Comparison of ENCODE assay signal across 26 mouse cellular contexts in genomic region chr9:85357154-85357860, GRCm38 (mm10). TPM values are rescaled to one million over a fixed set of nuclear protein-coding genes. Genes with fewer than 3 reads are reported as not detected.
DNase-seq lines count a peak whose midpoint lies in the region; ATAC-seq lines count a peak whose summit lies in the region.
"Had no signal": no experiment of that assay in that cellular context is flagged by ENCODE, and none has a peak within 500 bp of the region (broad histone marks: within the 10 kb centered on the region; RNA-seq: fewer than 3 reads in every experiment).

No protein-coding gene starts in this region.

- DNase-seq in 3134 (ENCODE audit: extremely low read depth, insufficient read length, low spot score): peak; percentile 36
- no peak for DNase-seq in kidney, postnatal 14 days
- DNase-seq in gastrocnemius, adult 18-20 months (ENCODE audit: low spot score): no peak
- no peak for DNase-seq in kidney, adult 18-20 months
- DNase-seq: adrenal gland, postnatal 25 days; cerebellum, adult 8-10 months; gastrocnemius, postnatal 25 days; heart, postnatal 14 days; kidney, adult 8-10 months; layer of hippocampus, postnatal 36 days; thymus, postnatal 4 days had no signal

- peak; percentile 37 for ATAC-seq in CD4-positive, CD25-positive, alpha-beta regulatory T cell, adult 4 months
- ATAC-seq in common myeloid progenitor, adult 5-6 weeks (replicated peaks; ENCODE audit: low read depth, poor library complexity, severe bottlenecking): peak; percentile 78
- peak; percentile 86 for ATAC-seq in megakaryocyte progenitor cell, adult 5-6 weeks (replicated peaks; ENCODE audit: poor library complexity)
- ATAC-seq: activated CD4-positive, CD25-positive, alpha-beta regulatory T cell, adult 4 months; liver, embryonic 12.5 days; Patski had no signal

RNA-seq across cellular contexts. Expression of gene Tent5a, which starts 30.2 kb away (rescaled TPM):
- polyA plus RNA-seq in CD4-positive, CD25-positive, alpha-beta regulatory T cell, adult 4 months (2017; shearing (Covaris generic)): 10 to 100 TPM in 1 of 2 experiments, 1 to 10 TPM in 1; 9.1 to 11.6 TPM
- total RNA-seq in common myeloid progenitor, adult 5-6 weeks (2017): 23.4 and 32.7 TPM in 2 replicates
- 63.7 and 69.3 TPM in 2 replicates for total RNA-seq in megakaryocyte progenitor cell, adult 5-6 weeks (2015)
- 41.2 and 44.4 TPM in 2 replicates for total RNA-seq in megakaryocyte progenitor cell, adult 5-6 weeks (2017)
- 1 to 10 TPM; 1.8 to 2.2 TPM for total RNA-seq in gastrocnemius, adult 18-20 months (2021)

RNA-seq across cellular contexts. Expression of gene Gm11114, which starts 44.7 kb away (rescaled TPM):
- not detected for polyA plus RNA-seq in CD4-positive, CD25-positive, alpha-beta regulatory T cell, adult 4 months (2017; shearing (Covaris generic))
- total RNA-seq in common myeloid progenitor, adult 5-6 weeks (2017): not detected in 2 replicates
- total RNA-seq in megakaryocyte progenitor cell, adult 5-6 weeks (2015): not detected in 2 replicates
- not detected in 2 replicates for total RNA-seq in megakaryocyte progenitor cell, adult 5-6 weeks (2017)
- total RNA-seq in gastrocnemius, adult 18-20 months (2021): not detected
- total RNA-seq: adrenal gland, postnatal 25 days; gastrocnemius, postnatal 25 days; heart, postnatal 14 days; layer of hippocampus, postnatal 36 days; left cerebral cortex, postnatal 25 days had no signal
- polyA plus RNA-seq: activated CD4-positive, CD25-positive, alpha-beta regulatory T cell, adult 4 months; cortical plate, adult 2 months; embryonic facial prominence, embryonic 14.5 days; heart, embryonic 11.5 days; hindbrain, embryonic 14.5 days; large intestine, adult 2 months; liver, embryonic 12.5 days; lung, embryonic 15.5 days; neural tube, embryonic 15.5 days; Patski; small intestine, adult 2 months had no signal
